Mouse (Mus musculus) naive thymus-derived CD4-positive, alpha-beta T cell, adult 2 months (primary cell): ENCODE measurements around the gene Nans.
A peak's percentile ranks its signal among the peaks of the same experiment; 100 is the strongest.

Source experiments
- DNase-seq: peaks from one replicate; pipeline ENCODE4 v3.0.0-alpha.2; 2011; ENCODE audit warnings: low read depth

Gene Nans

GRCm38 (mm10) chr4:46532926-46533325, 43.9 kb downstream of the Nans start:
- DNase-seq = no peak

GRCm38 (mm10) chr4:46533934-46534720, 45.1 kb downstream of the Nans start:
- no peak for DNase-seq

GRCm38 (mm10) chr4:46535094-46535830, 46.2 kb downstream of the Nans start:
- DNase-seq = peak; percentile 75

GRCm38 (mm10) chr4:46535840-46536361, 46.9 kb downstream of the Nans start, which contains the start of gene Trim14:
Gene Trim14 (minus strand): TSS chr4:46536141.
- DNase-seq = peak; percentile 87

GRCm38 (mm10) chr4:46539167-46539566, 50.1 kb downstream of the Nans start:
- no peak for DNase-seq

- no peak for DNase-seq
Observed at GRCm38 (mm10) chr4:46541707-46542106, 52.7 kb downstream of the Nans start.

GRCm38 (mm10) chr4:46543366-46544050, 54.5 kb downstream of the Nans start:
- no peak for DNase-seq

GRCm38 (mm10) chr4:46544313-46544712, 55.3 kb downstream of the Nans start:
- peak; percentile 48 for DNase-seq

- no peak for DNase-seq
Observed at GRCm38 (mm10) chr4:46545498-46545897, 56.5 kb downstream of the Nans start.

- no peak for DNase-seq
Observed at GRCm38 (mm10) chr4:46546709-46547108, 57.7 kb downstream of the Nans start.

GRCm38 (mm10) chr4:46549979-46550378, 60.9 kb downstream of the Nans start:
- no peak for DNase-seq

GRCm38 (mm10) chr4:46550406-46550805, 61.4 kb downstream of the Nans start:
- no peak for DNase-seq
